Mouse (Mus musculus) lung, adult 2 months (tissue): ENCODE results near the gene Olfr519. TPM values are rescaled to one million over a fixed set of nuclear protein-coding genes. Genes with fewer than 3 reads are reported as not detected.
A peak's percentile ranks its signal among the peaks of the same experiment; 100 is the strongest.

ENCODE experiments used
- DNase-seq: peaks from one replicate; pipeline ENCODE4 v3.0.0; 2022
- H3K4me1 ChIP-seq: fragments of 200-500 bp; 2 replicates; pipeline ENCODE4 v1.6.1; 2011; ENCODE audit warnings: low read length; ENCODE audit not compliant: control insufficient read depth, insufficient read depth
- H3K4me3 ChIP-seq: fragments of 200-500 bp; replicated peaks from 2 replicates; pipeline ENCODE3; 2011; ENCODE audit warnings: low read depth, mild to moderate bottlenecking, control low read depth, low read length; ENCODE audit errors: extremely low read depth
- CTCF ChIP-seq: fragments of 200-500 bp; IDR thresholded peaks from 2 replicates; pipeline ENCODE4 v1.5.1; 2011; ENCODE audit warnings: mild to moderate bottlenecking, low read length, control low read depth; ENCODE audit not compliant: insufficient read depth
- POLR2A ChIP-seq: fragments of 200-500 bp; IDR thresholded peaks from 2 replicates; pipeline ENCODE4 v1.6.1; 2011; ENCODE audit warnings: low read depth, mild to moderate bottlenecking, control low read depth, low read length, borderline replicate concordance; ENCODE audit errors: extremely low read depth
- WGBS: fragments of 180-500 bp; shearing (Covaris S2); methylation state at CpG from one replicate; pipeline ENCODE4 v1.1.7; 2018; 5-methylcytosine and 5-hydroxymethylcytosine counted together
- polyA plus RNA-seq: library from polyadenylated mRNA; depleted of rRNA; stranded (reverse); fragments of >200 nt; gene quantifications from 2 replicates; pipeline ENCODE4 v1.2.3, GENCODE M21; 2012; rRNA removed

Olfr519 gene
- polyA plus RNA-seq, result not detected in 2 replicates

GRCm38 (mm10) chr7:108894320-108894719 lies at the start of gene Olfr519:
TSS of gene Olfr519 (minus strand) at chr7:108894420.
- no peak for DNase-seq
- H3K4me1 ChIP-seq, result no peaks in the 10 kb centered on the region
- H3K4me3 ChIP-seq, result no peak within 1 kb of the TSS
- no peak for TF ChIP-seq POLR2A
- no peak for TF ChIP-seq CTCF
- 76% methylated on average over 5 of the region's 5 CpGs for WGBS

- H3K4me1 ChIP-seq, result no peaks in the 10 kb centered on the region
- TF ChIP-seq POLR2A (no peak), CTCF (peak; percentile 35)
- WGBS, result 4% methylated on average over 2 of the region's 2 CpGs
- DNase-seq, result peak; percentile 17
- no peak overlapping the region for H3K4me3 ChIP-seq
These were observed 49.8 kb upstream of the Olfr519 start for GRCm38 (mm10) chr7:108944002-108944401.

- no peak for DNase-seq
- TF ChIP-seq CTCF (no peak), POLR2A (no peak)
- Histone ChIP-seq H3K4me1 (no peaks in the 10 kb centered on the region), H3K4me3 (no peak overlapping the region)
- 70% methylated on average over 9 of the region's 9 CpGs for WGBS
These were observed 47.2 kb upstream of the Olfr519 start for GRCm38 (mm10) chr7:108941466-108941865.

- H3K4me3 ChIP-seq, result no peak overlapping the region
- H3K4me1 ChIP-seq, result peaks cover 9% of the 10 kb centered on the region
- TF ChIP-seq CTCF, result no peak
- TF ChIP-seq POLR2A, result no peak
- no peak for DNase-seq
- WGBS, result 94% methylated on average over 4 of the region's 4 CpGs
These were observed 42.4 kb upstream of the Olfr519 start for GRCm38 (mm10) chr7:108936591-108936990.

GRCm38 (mm10) chr7:108935411-108935810 lies 41.2 kb upstream of the Olfr519 start:
- no peak for DNase-seq
- TF ChIP-seq POLR2A, result no peak
- no peak for TF ChIP-seq CTCF
- Histone ChIP-seq H3K4me3 (peak overlapping the region; percentile 8), H3K4me1 (peaks cover 9% of the 10 kb centered on the region)
- 69% methylated on average over 7 of the region's 7 CpGs for WGBS

- Histone ChIP-seq H3K4me1 (peaks cover 9% of the 10 kb centered on the region), H3K4me3 (peak overlapping the region; percentile 76)
- no peak for TF ChIP-seq CTCF
- no peak for TF ChIP-seq POLR2A
- WGBS, result 1% methylated on average over 8 of the region's 8 CpGs
- DNase-seq, result no peak
These were observed 40.6 kb upstream of the Olfr519 start for GRCm38 (mm10) chr7:108934836-108935235.

GRCm38 (mm10) chr7:108933794-108934731 lies 39.8 kb upstream of the Olfr519 start, which contains the start of gene Eif3f:
TSS of gene Eif3f (plus strand) at chr7:108934417.
- Histone ChIP-seq H3K4me3 (peak within 1 kb of the TSS; percentile 76), H3K4me1 (peaks cover 9% of the 10 kb centered on the region)
- WGBS, result 2% methylated on average over 50 of the region's 50 CpGs
- TF ChIP-seq POLR2A, result peak; percentile 64; the same call in 1 of the 2 replicates
- TF ChIP-seq CTCF, result peak; percentile 82
- DNase-seq, result peak; percentile 89

- no peak for DNase-seq
- TF ChIP-seq CTCF, result no peak
- TF ChIP-seq POLR2A, result no peak
- Histone ChIP-seq H3K4me1 (peaks cover under 1% of the 10 kb centered on the region), H3K4me3 (no peak within 1 kb of the TSS)
- 30% methylated on average over 6 of the region's 6 CpGs for WGBS
These were observed 35.6 kb upstream of the Olfr519 start, which contains the start of gene Nlrp10 for GRCm38 (mm10) chr7:108929726-108930393. TSS of gene Nlrp10 (minus strand) at chr7:108930178.

- no peak for TF ChIP-seq POLR2A
- TF ChIP-seq CTCF, result no peak
- no peak for DNase-seq
- Histone ChIP-seq H3K4me3 (no peak overlapping the region), H3K4me1 (no peaks in the 10 kb centered on the region)
- WGBS, result 72% methylated on average over 11 of the region's 11 CpGs
These were observed 34.3 kb upstream of the Olfr519 start for GRCm38 (mm10) chr7:108928280-108929188.
